Mouse (Mus musculus): Measurements from ENCODE around the gene Zmat5.

GRCm38 (mm10) chr11:4675693-4676092 lies 28.8 kb upstream of the Zmat5 start:
- TF ChIP-seq CTCF (IDR thresholded peaks at IDR 0.05; ENCODE audit: borderline replicate concordance, extremely low read depth, insufficient read depth, insufficient read length) (no peak), POLR2A (IDR thresholded peaks at IDR 0.05; ENCODE audit: borderline replicate concordance, extremely low read depth, insufficient read depth, insufficient read length, poor library complexity, severe bottlenecking) (no peak)

All from brain, embryonic 14.5 days (tissue).